Mouse (Mus musculus) right cerebral cortex, adult 2 months (tissue): ENCODE measurements around the gene Gm20737.
"Not testable (repeated sequence)": the region's sequence is repeated elsewhere in the genome, so short reads cannot be mapped to it uniquely, and the experiment has no call there.

Experiments
- DNase-seq, 2 experiments: peaks; one replicate each; pipeline ENCODE4 v3.0.0; 2021 to 2022; ENCODE audit warnings: low spot score in 2 of 2

The Gm20737 gene

GRCm38 (mm10) chrY:10535942-10536341 is at the start of gene Gm20737:
Gene Gm20737 (minus strand): TSS chrY:10536042.
- not testable (repeated sequence) for DNase-seq

GRCm38 (mm10) chrY:10553153-10553552 is 17.3 kb upstream of the Gm20737 start, which contains the start of gene Gm21775:
Gene Gm21775 (plus strand): TSS chrY:10553453.
- DNase-seq, result not testable (repeated sequence)
